Mouse (Mus musculus) neural tube, embryonic 14.5 days (tissue): ENCODE measurements around the gene Zbtb3. TPM values are rescaled to one million over a fixed set of nuclear protein-coding genes. Genes with fewer than 3 reads are reported as not detected.

Experiments used
- ATAC-seq: fragments of 200-750 bp; cut with Nextera tagmentation; 2 replicates; pipeline ENCODE4 v1.8.0; 2017; ENCODE audit warnings: low read depth, mild to moderate bottlenecking, moderate TSS enrichment, moderate library complexity
- H3K27ac ChIP-seq: fragments of 300-500 bp; sonication (generic); 2 replicates; pipeline ENCODE4 v1.5.1; 2014; ENCODE audit warnings: low read depth, mild to moderate bottlenecking, control low read depth, low read length, moderate library complexity, mixed read lengths
- H3K27me3 ChIP-seq: fragments of 300-500 bp; sonication (generic); 2 replicates; pipeline ENCODE4 v1.6.1; 2014; ENCODE audit warnings: low read length; ENCODE audit not compliant: control insufficient read depth, insufficient read depth
- H3K36me3 ChIP-seq: fragments of 300-500 bp; sonication (generic); 2 replicates; pipeline ENCODE4 v1.6.1; 2014; ENCODE audit warnings: low read length, mixed read lengths; ENCODE audit not compliant: control insufficient read depth, insufficient read depth
- H3K4me1 ChIP-seq: fragments of 300-500 bp; sonication (generic); 2 replicates; pipeline ENCODE4 v1.6.1; 2014; ENCODE audit warnings: low read length; ENCODE audit not compliant: control insufficient read depth, insufficient read depth
- H3K4me2 ChIP-seq: fragments of 300-500 bp; sonication (generic); 2 replicates; pipeline ENCODE4 v1.6.1; 2014; ENCODE audit warnings: mild to moderate bottlenecking, low read depth, low read length, control low read depth
- H3K4me3 ChIP-seq: fragments of 300-500 bp; sonication (generic); 2 replicates; pipeline ENCODE4 v1.5.1; 2014; ENCODE audit warnings: low read depth, low read length, control low read depth, mixed read lengths
- H3K9ac ChIP-seq: fragments of 300-500 bp; sonication (generic); replicated peaks from 2 replicates; pipeline ENCODE4 v1.6.1; 2014; ENCODE audit warnings: low read depth, mild to moderate bottlenecking, control low read depth, low read length, mixed read lengths
- H3K9me3 ChIP-seq: fragments of 300-500 bp; sonication (generic); 2 replicates; pipeline ENCODE4 v1.6.1; 2016; ENCODE audit warnings: low read length; ENCODE audit not compliant: control insufficient read depth
- WGBS: fragments of 180-500 bp; shearing (Covaris S2); extraction: QIAGEN DNeasy Blood & Tissue Kit; methylation state at CpG from one replicate; pipeline ENCODE4 v1.1.7; 2014; 5-methylcytosine and 5-hydroxymethylcytosine counted together
- polyA plus RNA-seq: library from polyadenylated mRNA; unstranded; fragments of >200 nt; fragmentation: Nextera tagmentation; extraction: Ambion mirVana; gene quantifications from 2 replicates; pipeline ENCODE4 v1.2.1, GENCODE M21; 2014

Zbtb3 gene
- polyA plus RNA-seq, 1 experiment from 2014 or later: 7.1 TPM

DNA sequence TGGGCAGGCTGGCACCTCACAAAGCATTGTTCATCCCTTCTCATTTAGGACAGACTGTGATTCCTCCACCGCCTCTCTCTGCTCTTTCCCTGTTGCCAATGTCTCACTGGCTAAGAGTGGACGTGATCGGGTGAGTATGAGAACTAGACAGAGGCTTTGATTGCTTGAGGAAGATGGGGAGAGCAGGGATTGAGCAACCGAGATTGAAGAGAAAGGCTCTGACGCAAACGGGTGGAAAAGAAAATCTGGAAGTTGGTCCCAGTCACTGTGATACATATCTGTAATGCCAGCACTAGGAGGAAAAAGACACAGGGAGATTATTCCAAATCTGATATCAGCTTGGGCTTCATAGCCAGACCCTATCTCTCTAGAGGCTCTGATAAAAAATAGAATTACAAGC is 40.6 kb downstream of the Zbtb3 start:
- Histone ChIP-seq H3K4me1 (peaks cover 17% of the 10 kb centered on the region), H3K27ac (no peak overlapping the region), H3K4me3 (no peak overlapping the region), H3K36me3 (peaks cover 21% of the 10 kb centered on the region), H3K4me2 (no peak overlapping the region), H3K9me3 (no peaks in the 10 kb centered on the region), H3K9ac (no peak overlapping the region), H3K27me3 (no peaks in the 10 kb centered on the region)
- ATAC-seq: no peak
- 92% methylated on average over 6 of the region's 6 CpGs for WGBS

GRCm38 (mm10) chr19:8844371-8845129 is 42.2 kb downstream of the Zbtb3 start:
- H3K27ac ChIP-seq: no peak overlapping the region
- WGBS: 59% methylated on average over 5 of the region's 5 CpGs
- H3K36me3 ChIP-seq: peaks cover 21% of the 10 kb centered on the region
- no peaks in the 10 kb centered on the region for H3K27me3 ChIP-seq
- H3K4me3 ChIP-seq: no peak overlapping the region
- H3K4me1 ChIP-seq: peaks cover 17% of the 10 kb centered on the region
- H3K9me3 ChIP-seq: no peaks in the 10 kb centered on the region
- no peak overlapping the region for H3K4me2 ChIP-seq
- no peak overlapping the region for H3K9ac ChIP-seq
- no peak for ATAC-seq

- Histone ChIP-seq H3K4me3 (no peak overlapping the region), H3K4me2 (no peak overlapping the region), H3K36me3 (peaks cover 16% of the 10 kb centered on the region; the same call in 1 of the 2 replicates), H3K27me3 (no peaks in the 10 kb centered on the region), H3K27ac (no peak overlapping the region), H3K9me3 (no peaks in the 10 kb centered on the region), H3K4me1 (no peaks in the 10 kb centered on the region), H3K9ac (no peak overlapping the region)
- no peak for ATAC-seq
- 84% methylated on average over 5 of the region's 5 CpGs for whole genome bisulfite sequencing
These were observed 46.0 kb downstream of the Zbtb3 start for GRCm38 (mm10) chr19:8848356-8848755.

DNA sequence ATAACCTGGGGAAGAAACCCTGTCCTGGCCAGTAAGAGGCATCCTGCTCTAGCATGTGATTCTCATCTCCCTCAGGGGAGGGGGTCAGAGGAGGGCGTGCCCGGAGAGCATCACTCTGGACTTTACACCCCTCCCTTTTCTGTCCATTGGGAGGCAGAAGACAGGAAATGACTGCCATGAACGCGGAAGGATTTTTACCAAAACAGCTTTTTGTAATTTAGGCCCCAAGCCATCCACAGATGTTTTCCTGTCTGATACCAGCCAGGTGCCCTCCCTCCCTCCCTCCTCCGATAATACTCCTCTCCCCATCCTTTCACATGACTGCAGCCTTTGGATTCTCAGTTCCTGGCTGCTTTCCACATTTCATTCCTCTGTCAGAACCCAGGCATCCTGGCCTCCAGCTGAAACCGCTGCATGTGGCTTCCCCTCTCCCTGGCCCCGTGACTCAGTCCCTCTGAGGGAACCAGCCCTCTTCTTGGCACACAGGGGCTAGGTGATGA is 48.1 kb downstream of the Zbtb3 start, which contains the start of gene Lrrn4cl:
Gene Lrrn4cl, plus strand, starts transcription at position 367 of the 500 bp plus-strand sequence.
- 35% methylated on average over 7 of the region's 7 CpGs for WGBS
- H3K9me3 ChIP-seq: no peaks in the 10 kb centered on the region
- H3K4me3 ChIP-seq: no peak within 1 kb of the TSS
- ATAC-seq: no peak; the same call in 1 of the 2 replicates
- no peaks in the 10 kb centered on the region for H3K4me1 ChIP-seq
- peaks cover 16% of the 10 kb centered on the region; the same call in 1 of the 2 replicates for H3K36me3 ChIP-seq
- H3K27me3 ChIP-seq: no peaks in the 10 kb centered on the region
- no peak within 1 kb of the TSS for H3K9ac ChIP-seq
- H3K4me2 ChIP-seq: no peak within 1 kb of the TSS
- H3K27ac ChIP-seq: no peak within 1 kb of the TSS

DNA sequence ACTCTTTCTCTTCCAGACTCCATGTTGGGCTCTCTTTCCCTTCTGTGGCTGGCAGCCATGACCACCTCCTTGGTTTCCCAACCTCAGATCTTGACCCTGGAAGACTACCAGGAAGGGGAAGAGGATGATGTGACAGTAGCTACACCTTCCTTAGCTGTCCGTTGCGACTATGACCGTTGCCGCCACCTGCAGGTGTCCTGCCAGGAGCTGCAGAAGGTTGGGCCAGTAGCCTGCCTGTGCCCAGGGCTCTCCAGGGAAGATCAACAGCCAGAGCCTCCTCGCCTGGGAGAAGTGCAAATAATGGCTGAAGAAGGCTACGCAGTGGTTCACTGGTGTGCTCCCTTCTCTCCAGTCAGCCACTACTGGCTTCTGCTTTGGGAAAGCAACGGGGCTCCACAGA is 49.3 kb downstream of the Zbtb3 start:
- H3K36me3 ChIP-seq: peaks cover 5% of the 10 kb centered on the region; the same call in 1 of the 2 replicates
- H3K4me2 ChIP-seq: no peak overlapping the region
- no peak overlapping the region for H3K4me3 ChIP-seq
- no peak overlapping the region for H3K9ac ChIP-seq
- H3K4me1 ChIP-seq: no peaks in the 10 kb centered on the region
- no peaks in the 10 kb centered on the region for H3K9me3 ChIP-seq
- ATAC-seq: no peak
- no peak overlapping the region for H3K27ac ChIP-seq
- no peaks in the 10 kb centered on the region for H3K27me3 ChIP-seq
- 56% methylated on average over 7 of the region's 7 CpGs for WGBS

DNA sequence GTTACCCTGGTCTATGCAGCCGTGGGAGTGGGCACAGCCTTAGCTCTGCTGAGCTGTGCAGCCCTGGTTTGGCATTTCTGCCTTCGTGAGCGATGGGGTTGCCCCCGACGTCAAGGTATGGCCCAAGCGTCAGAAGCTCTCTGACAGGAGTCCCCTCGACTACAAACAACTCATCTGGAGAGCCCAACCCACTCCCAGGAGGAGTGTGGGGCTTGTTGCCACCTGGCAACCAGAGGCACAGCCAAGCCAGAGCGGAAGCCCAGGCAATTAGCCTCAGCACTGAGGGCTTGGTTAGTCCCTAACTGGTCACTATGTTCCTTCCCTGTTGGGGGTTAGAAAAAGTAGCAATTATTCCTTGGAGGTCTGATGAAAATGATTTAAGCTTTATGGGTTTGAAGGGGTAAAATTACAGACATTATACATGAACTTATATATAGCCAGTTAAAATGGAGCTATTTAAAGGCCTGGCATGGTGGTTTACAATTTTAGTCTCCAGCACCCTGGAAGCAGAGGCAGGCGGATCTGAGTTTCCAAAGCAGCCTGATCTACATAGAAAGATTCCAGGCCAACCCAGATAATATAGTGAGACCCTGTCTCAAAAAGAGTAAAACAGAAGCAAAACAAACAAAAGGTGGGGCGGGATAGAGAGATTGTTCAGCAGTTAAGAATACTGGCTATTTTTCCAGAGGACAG is 50.0 kb downstream of the Zbtb3 start:
- H3K36me3 ChIP-seq: 0 out of 2 replicates have a peak, but pooled peaks cover 4% of the 10 kb centered on the region
- H3K4me3 ChIP-seq: no peak overlapping the region
- H3K4me1 ChIP-seq: no peaks in the 10 kb centered on the region
- 58% methylated on average over 10 of the region's 10 CpGs for WGBS
- H3K27ac ChIP-seq: no peak overlapping the region
- no peaks in the 10 kb centered on the region for H3K27me3 ChIP-seq
- ATAC-seq: no peak
- no peak overlapping the region for H3K9ac ChIP-seq
- no peak overlapping the region for H3K4me2 ChIP-seq
- H3K9me3 ChIP-seq: no peaks in the 10 kb centered on the region

- Histone ChIP-seq H3K4me2 (no peak overlapping the region), H3K27ac (no peak overlapping the region), H3K4me1 (no peaks in the 10 kb centered on the region), H3K9ac (no peak overlapping the region), H3K9me3 (no peaks in the 10 kb centered on the region), H3K27me3 (no peaks in the 10 kb centered on the region), H3K4me3 (no peak overlapping the region), H3K36me3 (no peaks in the 10 kb centered on the region)
- 88% methylated on average over 3 of the region's 3 CpGs for WGBS
- no peak for ATAC-seq
These were observed 50.8 kb downstream of the Zbtb3 start for GRCm38 (mm10) chr19:8853117-8853516.
